Mouse (Mus musculus): ENCODE measurements around the gene Crtam.

Crtam gene

GRCm38 (mm10) chr9:41011512-41012436 is 7.3 kb upstream of the Crtam start:
- in situ Hi-C loops (cut with MseI, MboI) = no loop called here

DNA sequence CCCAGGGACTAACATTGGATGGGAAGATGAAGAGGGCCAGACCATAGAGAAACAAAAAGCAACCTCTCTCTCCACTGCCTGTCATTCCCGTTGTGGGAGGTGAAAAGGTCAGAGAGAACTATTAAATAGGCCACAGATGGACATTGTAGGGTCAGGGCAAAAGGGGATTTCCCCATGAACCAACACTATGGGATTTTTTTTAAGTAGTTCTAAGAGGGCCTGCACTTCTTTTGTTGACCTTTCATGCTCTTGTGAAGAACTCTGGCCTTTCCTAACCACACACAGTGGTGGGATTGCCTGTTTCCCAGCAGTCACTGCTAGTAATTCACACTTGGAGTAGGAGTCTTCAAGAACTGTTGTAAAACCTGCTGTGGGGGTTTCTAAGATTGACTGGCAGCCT is 3.4 kb upstream of the Crtam start:
- in situ Hi-C loops (cut with MseI, MboI) = no loop called here

GRCm38 (mm10) chr9:40997116-40997779 is 7.2 kb downstream of the Crtam start:
- in situ Hi-C loops (cut with MseI, MboI) = no loop called here

DNA sequence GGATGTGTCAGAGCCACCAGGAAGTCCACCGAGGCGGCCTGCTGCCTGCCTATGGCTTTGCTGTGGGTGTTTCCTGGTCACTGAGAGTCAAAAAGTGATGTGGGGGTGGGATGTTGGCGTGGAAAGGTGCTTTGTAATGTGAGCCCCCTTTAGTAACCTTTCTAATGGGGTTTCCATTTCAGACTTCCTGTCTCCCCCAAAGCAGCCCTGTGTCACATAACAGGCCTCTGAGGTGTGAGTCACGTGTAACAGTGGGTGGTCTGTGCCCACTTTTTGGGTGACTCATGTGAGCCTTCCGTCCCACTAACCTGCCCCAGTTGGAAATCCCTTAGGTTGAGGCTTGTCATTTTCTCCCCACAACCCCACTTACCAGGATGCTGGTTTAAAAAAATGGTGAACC is 10.4 kb downstream of the Crtam start:
- in situ Hi-C loops (cut with MseI, MboI) = no loop called here

- in situ Hi-C loops (cut with MseI, MboI) = no loop called here
Observed at GRCm38 (mm10) chr9:40991511-40991910, 12.9 kb downstream of the Crtam start.

GRCm38 (mm10) chr9:40989940-40990588 is 14.4 kb downstream of the Crtam start:
- in situ Hi-C loops (cut with MseI, MboI) = no loop called here

- in situ Hi-C loops (cut with MseI, MboI) = loop anchor here (5.0 kb wide), 1 partner anchor 152 kb away; no protein-coding TSS in a partner anchor
Observed at GRCm38 (mm10) chr9:40984313-40984712, 20.1 kb downstream of the Crtam start.

- in situ Hi-C loops (cut with MseI, MboI) = loop anchor here (5.0 kb wide), 1 partner anchor 151 kb away; no protein-coding TSS in a partner anchor
Observed at GRCm38 (mm10) chr9:40983758-40984157, 20.7 kb downstream of the Crtam start.

- in situ Hi-C loops (cut with MseI, MboI) = loop anchor here (5.0 kb wide), 1 partner anchor 150 kb away; no protein-coding TSS in a partner anchor
Observed at GRCm38 (mm10) chr9:40982480-40982879, 21.9 kb downstream of the Crtam start.

DNA sequence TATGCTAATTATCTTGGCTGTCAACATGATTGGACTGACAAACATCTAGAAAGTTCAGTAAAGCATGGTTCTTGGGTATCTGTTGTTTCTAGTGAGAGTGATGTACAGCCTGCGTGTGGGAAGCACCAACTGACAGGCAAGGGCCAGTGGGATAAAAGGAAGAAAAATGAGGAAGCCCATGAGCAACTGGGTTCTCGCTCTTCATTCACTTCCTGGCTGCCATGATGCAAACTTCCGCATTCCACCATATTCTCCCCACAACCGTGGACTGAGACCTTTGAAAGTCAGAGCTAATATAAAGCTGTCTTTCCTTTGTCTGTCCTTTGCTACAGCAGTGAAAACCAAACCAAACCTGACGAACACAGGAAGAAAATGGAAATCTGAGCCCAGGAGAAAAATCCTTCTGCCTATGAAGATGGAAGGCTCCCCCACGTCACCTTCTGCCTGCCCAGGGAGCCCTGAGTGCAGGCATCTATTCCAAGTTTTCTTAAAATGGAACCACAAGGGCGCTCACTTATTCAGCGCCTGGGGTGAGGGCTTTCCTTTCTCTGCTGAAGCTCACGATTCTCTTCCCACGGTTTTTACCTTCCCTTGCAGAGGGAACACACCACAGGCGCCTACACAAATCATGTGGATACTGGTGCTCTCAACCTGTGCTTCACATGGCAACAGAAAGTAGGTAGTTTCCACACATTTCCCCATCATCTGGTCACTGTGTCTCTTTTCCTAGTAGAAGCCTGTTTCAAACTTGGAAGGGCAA is 30.2 kb downstream of the Crtam start:
- in situ Hi-C loops (cut with MseI, MboI) = no loop called here

GRCm38 (mm10) chr9:40964418-40964714 is 40.1 kb downstream of the Crtam start:
- in situ Hi-C loops (cut with MseI, MboI) = no loop called here

- in situ Hi-C loops (cut with MseI, MboI) = no loop called here
Observed at GRCm38 (mm10) chr9:40963586-40964417, 40.6 kb downstream of the Crtam start, which contains the start of gene Jhy. Jhy (minus strand) TSS chr9:40964118.

- in situ Hi-C loops (cut with MseI, MboI) = no loop called here
Observed at GRCm38 (mm10) chr9:40961401-40961800, 43.0 kb downstream of the Crtam start.

- in situ Hi-C loops (cut with MseI, MboI) = no loop called here
Observed at GRCm38 (mm10) chr9:40949039-40949615, 55.3 kb downstream of the Crtam start.

DNA sequence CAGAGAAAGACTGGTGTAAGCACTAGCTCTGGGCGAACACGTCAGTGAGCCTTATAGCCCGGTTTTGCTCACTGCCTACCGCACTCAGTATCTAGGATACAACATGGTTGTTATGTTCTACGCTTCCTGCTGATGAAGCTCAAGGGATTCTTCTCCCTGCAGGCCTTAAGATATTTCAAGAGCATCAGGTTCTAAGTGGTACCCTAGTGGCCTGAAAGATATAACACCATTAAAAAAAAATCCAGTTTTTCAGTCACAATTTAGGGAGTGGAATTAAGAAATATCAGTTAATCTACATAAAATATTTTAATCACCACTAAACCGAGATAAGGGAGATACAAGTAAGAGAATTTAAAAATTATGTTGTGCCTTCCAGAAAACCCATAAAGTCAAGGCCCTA is 56.0 kb downstream of the Crtam start:
- in situ Hi-C loops (cut with MseI, MboI) = no loop called here

GRCm38 (mm10) chr9:40947131-40947530 is 57.3 kb downstream of the Crtam start:
- in situ Hi-C loops (cut with MseI, MboI) = no loop called here

DNA sequence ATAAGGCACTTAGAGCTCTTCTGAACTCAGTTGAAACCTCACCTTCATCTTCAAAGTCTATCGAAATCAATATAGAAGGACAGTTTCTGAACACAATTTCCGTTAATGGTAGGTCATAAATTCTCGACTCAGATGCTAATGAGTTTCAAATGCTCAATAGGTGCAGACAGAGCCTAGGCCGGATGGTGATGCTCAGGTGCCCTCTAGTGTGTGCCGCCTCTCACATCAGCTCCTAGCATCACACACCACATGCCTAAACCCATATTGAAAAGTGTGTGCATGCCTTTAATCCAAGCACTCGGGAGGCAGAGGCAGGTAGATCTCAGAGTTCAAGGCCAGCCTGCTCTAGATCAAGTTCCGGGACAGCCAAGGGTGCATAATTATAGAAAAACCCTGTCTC is 67.0 kb downstream of the Crtam start:
- in situ Hi-C loops (cut with MseI, MboI) = no loop called here

GRCm38 (mm10) chr9:40933323-40933722 is 71.1 kb downstream of the Crtam start:
- in situ Hi-C loops (cut with MseI, MboI) = no loop called here

DNA sequence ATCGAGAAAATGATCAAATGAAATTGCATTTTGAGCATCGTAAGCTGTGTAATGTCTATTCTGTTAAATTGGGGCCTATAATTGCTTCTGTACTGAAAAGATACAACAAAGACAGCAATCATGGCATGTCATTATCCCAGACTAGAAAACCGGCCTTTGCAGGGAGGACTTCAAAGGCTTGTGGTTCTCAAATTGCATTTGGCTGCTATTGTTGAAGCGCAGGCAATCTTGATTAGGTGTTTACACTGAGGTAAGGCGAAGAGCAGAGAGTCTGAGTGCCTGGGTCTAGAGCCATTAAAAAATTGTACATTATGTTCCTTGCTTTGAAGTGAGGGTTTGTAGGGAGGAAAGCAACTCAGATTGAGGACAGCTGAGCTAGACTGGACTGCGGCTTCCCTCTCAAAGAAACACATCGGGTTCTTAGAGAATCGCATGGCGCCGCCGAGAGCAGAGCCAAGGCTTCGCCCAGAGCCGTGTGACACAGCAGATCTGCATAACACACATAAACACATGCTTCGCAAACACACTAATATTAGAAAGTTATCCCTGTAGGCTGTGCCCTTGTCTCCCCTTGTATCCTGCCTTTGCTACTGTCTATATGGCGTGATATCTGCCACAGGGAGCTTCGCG is 77.0 kb downstream of the Crtam start:
- in situ Hi-C loops (cut with MseI, MboI) = no loop called here

Measured in mouse trophoblast stem cell (cell line).